8 mouse cellular contexts compared by ENCODE assay signal in genomic region chr10:108568136-108568535, GRCm38 (mm10).
DNase-seq lines count a peak whose midpoint lies in the region; ATAC-seq and TF ChIP-seq lines count a peak whose summit lies in the region.

No protein-coding gene starts in this region.

- H3K9ac ChIP-seq in lung, embryonic 14.5 days: no peak overlapping the region
- no peak overlapping the region for H3K9ac ChIP-seq in embryonic facial prominence, embryonic 14.5 days (ENCODE audit: low read depth, low read length)
- no peak overlapping the region for H3K9ac ChIP-seq in neural tube, embryonic 14.5 days (replicated peaks; ENCODE audit: low read depth, low read length)

- DNase-seq in lung, embryonic 14.5 days: peak; percentile 85
- DNase-seq in lung, postnatal 25 days (ENCODE audit: low spot score): no peak
- peak; percentile 71 for DNase-seq in embryonic facial prominence, embryonic 14.5 days (ENCODE audit: low spot score)
- DNase-seq in kidney, adult 9 months: peak; percentile 92
- no peak for DNase-seq in frontal cortex, postnatal 10 days (ENCODE audit: low spot score in 2 of 2)
- DNase-seq in frontal cortex, postnatal 25 days (ENCODE audit: low spot score in 2 of 2): no peak
- DNase-seq in layer of hippocampus, adult 8-10 months (ENCODE audit: low spot score in 2 of 2): no peak

- TF ChIP-seq CTCF in lung, embryonic 14.5 days (IDR thresholded peaks at IDR 0.05; ENCODE audit: low read depth): no peak

- H3K27ac ChIP-seq in lung, embryonic 14.5 days (ENCODE audit: low read depth): no peak overlapping the region
- no peak overlapping the region for H3K27ac ChIP-seq in embryonic facial prominence, embryonic 14.5 days (replicated peaks; ENCODE audit: low read depth, low read length)
- H3K27ac ChIP-seq in neural tube, embryonic 14.5 days (ENCODE audit: low read depth, low read length): no peak overlapping the region; the same call in 1 of the 2 replicates

- ATAC-seq in lung, embryonic 14.5 days (ENCODE audit: insufficient read depth): peak; percentile 91
- peak; percentile 85; the same call in 1 of the 2 replicates for ATAC-seq in embryonic facial prominence, embryonic 14.5 days (ENCODE audit: low read depth)
- ATAC-seq in neural tube, embryonic 14.5 days (ENCODE audit: low read depth): peak; percentile 55; the same call in 1 of the 2 replicates

- WGBS in lung, embryonic 14.5 days: 8% methylated on average over 8 of the region's 8 CpGs
- WGBS in embryonic facial prominence, embryonic 14.5 days: 12% methylated on average over 8 of the region's 8 CpGs
- WGBS in neural tube, embryonic 14.5 days: 2% methylated on average over 8 of the region's 8 CpGs

- no peak overlapping the region for H3K4me3 ChIP-seq in lung, embryonic 14.5 days (ENCODE audit: low read depth, low read length)
- no peak overlapping the region for H3K4me3 ChIP-seq in embryonic facial prominence, embryonic 14.5 days (ENCODE audit: low read depth, low read length)
- H3K4me3 ChIP-seq in neural tube, embryonic 14.5 days (ENCODE audit: low read depth, low read length): no peak overlapping the region

- no peaks in the 10 kb centered on the region for H3K27me3 ChIP-seq in lung, embryonic 14.5 days (ENCODE audit: insufficient read depth, low read length)
- no peaks in the 10 kb centered on the region for H3K27me3 ChIP-seq in embryonic facial prominence, embryonic 14.5 days (replicated peaks; ENCODE audit: control insufficient read depth, insufficient read depth, low read length)
- no peaks in the 10 kb centered on the region for H3K27me3 ChIP-seq in neural tube, embryonic 14.5 days (ENCODE audit: control insufficient read depth, insufficient read depth, low read length)

- no peaks in the 10 kb centered on the region for H3K36me3 ChIP-seq in lung, embryonic 14.5 days (ENCODE audit: insufficient read depth)
- H3K36me3 ChIP-seq in embryonic facial prominence, embryonic 14.5 days (ENCODE audit: control insufficient read depth, insufficient read depth, low read length): no peaks in the 10 kb centered on the region
- H3K36me3 ChIP-seq in neural tube, embryonic 14.5 days (ENCODE audit: control insufficient read depth, insufficient read depth, low read length): no peaks in the 10 kb centered on the region

- H3K4me2 ChIP-seq in lung, embryonic 14.5 days: peak overlapping the region; percentile 31; the same call in 1 of the 2 replicates
- no peak overlapping the region for H3K4me2 ChIP-seq in embryonic facial prominence, embryonic 14.5 days (ENCODE audit: low read depth, low read length)
- H3K4me2 ChIP-seq in neural tube, embryonic 14.5 days (ENCODE audit: low read depth, low read length): no peak overlapping the region

- peaks cover 9% of the 10 kb centered on the region; the same call in 1 of the 2 replicates for H3K4me1 ChIP-seq in lung, embryonic 14.5 days (ENCODE audit: insufficient read depth)
- H3K4me1 ChIP-seq in embryonic facial prominence, embryonic 14.5 days (ENCODE audit: control insufficient read depth, insufficient read depth, low read length): 0 out of 2 replicates have a peak, but pooled peaks cover 8% of the 10 kb centered on the region
- 0 out of 2 replicates have a peak, but pooled peaks cover 3% of the 10 kb centered on the region for H3K4me1 ChIP-seq in neural tube, embryonic 14.5 days (ENCODE audit: control insufficient read depth, insufficient read depth, low read length)

- H3K9me3 ChIP-seq in lung, embryonic 14.5 days (ENCODE audit: low read depth, low read length): no peaks in the 10 kb centered on the region
- no peaks in the 10 kb centered on the region for H3K9me3 ChIP-seq in embryonic facial prominence, embryonic 14.5 days (ENCODE audit: control insufficient read depth, low read length)
- H3K9me3 ChIP-seq in neural tube, embryonic 14.5 days (ENCODE audit: control insufficient read depth, low read length): no peaks in the 10 kb centered on the region

Comparison
In these comparisons a context has a peak if more than half of its experiments do, and no peak if none do; other contexts are left out.
1. DNase-seq: peak in lung, embryonic 14.5 days (single experiment), embryonic facial prominence, embryonic 14.5 days (single experiment) and kidney, adult 9 months (single experiment); none in lung, postnatal 25 days (single experiment), frontal cortex, postnatal 10 days (0 of 2), frontal cortex, postnatal 25 days (0 of 2) and layer of hippocampus, adult 8-10 months (0 of 2).
2. Peak in every context shown above with its lines, with median percentiles within 50 percentile points of each other: ATAC-seq.